Mouse (Mus musculus) embryonic stem cell, embryonic (primary cell): ENCODE measurements around the gene Mthfd2.

ENCODE experiments used
- CTCF ChIA-PET, 4 experiments: fragments of 300-600 bp in 2 of 4; fragments of 350-600 bp in 2 of 4; sonication (Branson Sonifier 250); formaldehyde crosslinking; loops; one replicate each; lab custom pipeline; 2022; ENCODE audit warnings: inconsistent platforms in 2 of 4; lab: Charles Lee
- POLR2A ChIA-PET, 4 experiments: fragments of 300-600 bp in 2 of 4; fragments of 350-600 bp in 2 of 4; sonication (Branson Sonifier 250); formaldehyde crosslinking; loops; one replicate each; lab custom pipeline; 2022; ENCODE audit warnings: antibody characterized with exemption in 4 of 4, inconsistent platforms in 1 of 4; lab: Charles Lee

Gene Mthfd2

GRCm38 (mm10) chr6:83325525-83326393 lies at the start of gene Mthfd2, which contains the start of gene Mob1a:
Gene Mthfd2 (minus strand): TSS chr6:83325908.
Gene Mob1a (plus strand): TSS chr6:83326016.
- ChIA-PET CTCF (interaction anchor here (0.5 to 2.4 kb wide), 21 partner anchors 8 to 735 kb away, joined by 3 to 33 read pairs (median 4); partner anchors contain the start of gene Dctn1 (in 1 of the 4)), POLR2A (interaction anchor here (0.5 to 9.1 kb wide), 91 partner anchors 8 to 622 kb away, joined by 3 to 182 read pairs (median 4); partner anchors contain the start of genes Wbp1 (in 3 of the 4), Aup1 (in 2 of the 4), Dguok (in 2 of the 4) and Paip2b (in 2 of the 4))

GRCm38 (mm10) chr6:83373704-83374300 lies 48.1 kb upstream of the Mthfd2 start:
- CTCF ChIA-PET = no interaction called here
- POLR2A ChIA-PET = interaction anchor here in 2 of 4 experiments (0.9 to 1.5 kb wide), 3 partner anchors 68 to 123 kb away, joined by 3 to 6 read pairs (median 6); no protein-coding TSS in a partner anchor

GRCm38 (mm10) chr6:83371350-83371749 lies 45.6 kb upstream of the Mthfd2 start:
- CTCF ChIA-PET = interaction anchor here in 1 of 4 experiments (0.6 kb wide), 1 partner anchor 129 kb away, joined by 3 read pairs; no protein-coding TSS in a partner anchor
- POLR2A ChIA-PET = interaction anchor here in 3 of 4 experiments (0.6 to 1.6 kb wide), 3 partner anchors 14 to 325 kb away, joined by 3 read pairs; no protein-coding TSS in a partner anchor

GRCm38 (mm10) chr6:83370316-83370965 lies 44.7 kb upstream of the Mthfd2 start:
- POLR2A ChIA-PET = interaction anchor here in 2 of 4 experiments (0.5 to 1.0 kb wide), 2 partner anchors 9 to 341 kb away, joined by 5 to 6 read pairs; partner anchors contain the start of gene Vax2 (in 1 of the 2)
- CTCF ChIA-PET = no interaction called here

GRCm38 (mm10) chr6:83363075-83363474 lies 37.4 kb upstream of the Mthfd2 start:
- ChIA-PET POLR2A (interaction anchor here in 1 of 4 experiments (2.0 kb wide), 1 partner anchor 13 kb away, joined by 7 read pairs; no protein-coding TSS in a partner anchor), CTCF (no interaction called here)

- ChIA-PET POLR2A (interaction anchor here in 2 of 4 experiments (0.9 to 1.6 kb wide), 2 partner anchors 9 to 12 kb away, joined by 6 to 8 read pairs; no protein-coding TSS in a partner anchor), CTCF (interaction anchor here in 1 of 4 experiments (0.6 kb wide), 1 partner anchor 368 kb away, joined by 6 read pairs; no protein-coding TSS in a partner anchor)
Measured at GRCm38 (mm10) chr6:83361523-83362248, 36.0 kb upstream of the Mthfd2 start.

- CTCF ChIA-PET = interaction anchor here in 2 of 4 experiments (0.6 to 1.4 kb wide), 5 partner anchors 11 to 319 kb away, joined by 3 to 5 read pairs (median 4); no protein-coding TSS in a partner anchor
- POLR2A ChIA-PET = interaction anchor here in 2 of 4 experiments (1.2 to 1.4 kb wide), 2 partner anchors 31 to 40 kb away, joined by 4 read pairs; partner anchors contain the start of genes Mob1a (in 1 of the 2) and Mthfd2 (in 1 of the 2)
Measured at GRCm38 (mm10) chr6:83357436-83357835, 31.7 kb upstream of the Mthfd2 start.

- ChIA-PET POLR2A (interaction anchor here in 2 of 4 experiments (1.2 to 1.4 kb wide), 3 partner anchors 31 to 141 kb away, joined by 4 to 5 read pairs (median 4); partner anchors contain the start of genes Mob1a (in 1 of the 2) and Mthfd2 (in 1 of the 2)), CTCF (interaction anchor here in 2 of 4 experiments (0.6 to 1.4 kb wide), 8 partner anchors 12 to 317 kb away, joined by 3 to 5 read pairs (median 4); partner anchors contain the start of gene Dguok (in 1 of the 2))
Measured at GRCm38 (mm10) chr6:83356569-83357138, 30.9 kb upstream of the Mthfd2 start.

- CTCF ChIA-PET = interaction anchor here in 2 of 4 experiments (0.7 to 1.1 kb wide), 5 partner anchors 29 to 318 kb away, joined by 3 to 4 read pairs (median 4); partner anchors contain the start of gene Dguok (in 1 of the 2)
- POLR2A ChIA-PET = interaction anchor here in 2 of 4 experiments (0.6 to 1.7 kb wide), 6 partner anchors 28 to 260 kb away, joined by 3 to 6 read pairs (median 4); partner anchors contain the start of genes Dguok (in 2 of the 2) and Mob1a (in 1 of the 2)
Measured at GRCm38 (mm10) chr6:83354856-83355781, 29.4 kb upstream of the Mthfd2 start.

- CTCF ChIA-PET = no interaction called here
- POLR2A ChIA-PET = interaction anchor here in 3 of 4 experiments (0.7 to 1.7 kb wide), 4 partner anchors 19 to 154 kb away, joined by 3 to 5 read pairs (median 3); partner anchors contain the start of genes Dguok (in 1 of the 3), Mob1a (in 1 of the 3) and Mthfd2 (in 1 of the 3)
Measured at GRCm38 (mm10) chr6:83352666-83353410, 27.1 kb upstream of the Mthfd2 start.

GRCm38 (mm10) chr6:83351490-83352160 lies 25.9 kb upstream of the Mthfd2 start:
- ChIA-PET POLR2A (interaction anchor here in 3 of 4 experiments (0.5 to 3.2 kb wide), 11 partner anchors 11 to 300 kb away, joined by 3 to 15 read pairs (median 4); partner anchors contain the start of gene Dguok (in 1 of the 3)), CTCF (interaction anchor here in 1 of 4 experiments (1.1 kb wide), 1 partner anchor 444 kb away, joined by 3 read pairs; the partner anchor contains the start of gene Nagk)

- POLR2A ChIA-PET = interaction anchor here in 2 of 4 experiments (0.6 to 3.2 kb wide), 9 partner anchors 10 to 312 kb away, joined by 3 to 15 read pairs (median 5); no protein-coding TSS in a partner anchor
- CTCF ChIA-PET = interaction anchor here in 1 of 4 experiments (0.7 kb wide), 1 partner anchor 149 kb away, joined by 9 read pairs; no protein-coding TSS in a partner anchor
Measured at GRCm38 (mm10) chr6:83350851-83351405, 25.2 kb upstream of the Mthfd2 start.

GRCm38 (mm10) chr6:83350172-83350571 lies 24.5 kb upstream of the Mthfd2 start:
- CTCF ChIA-PET = interaction anchor here in 2 of 4 experiments (0.7 to 0.9 kb wide), 4 partner anchors 9 to 150 kb away, joined by 3 to 9 read pairs (median 3); no protein-coding TSS in a partner anchor

More at GRCm38 (mm10) chr6:83350172-83350571, 24.5 kb upstream of the Mthfd2 start:
- POLR2A ChIA-PET = interaction anchor here in 3 of 4 experiments (0.6 to 3.2 kb wide), 22 partner anchors 9 to 896 kb away, joined by 3 to 15 read pairs (median 4); partner anchors contain the start of genes Mob1a (in 2 of the 3), Mthfd2 (in 2 of the 3), Ccdc142 (in 1 of the 3) and Dguok (in 1 of the 3)
